Mouse (Mus musculus) cerebellum, postnatal 4 days (tissue): Measurements from ENCODE around the gene Cmip.
A peak's percentile ranks its signal among the peaks of the same experiment; 100 is the strongest.

Experiments
- DNase-seq, 2 experiments: peaks; one replicate each; pipeline ENCODE4 v3.0.0; 2022; ENCODE audit warnings: low spot score in 2 of 2, mixed read lengths in 1 of 2

Gene Cmip

DNA sequence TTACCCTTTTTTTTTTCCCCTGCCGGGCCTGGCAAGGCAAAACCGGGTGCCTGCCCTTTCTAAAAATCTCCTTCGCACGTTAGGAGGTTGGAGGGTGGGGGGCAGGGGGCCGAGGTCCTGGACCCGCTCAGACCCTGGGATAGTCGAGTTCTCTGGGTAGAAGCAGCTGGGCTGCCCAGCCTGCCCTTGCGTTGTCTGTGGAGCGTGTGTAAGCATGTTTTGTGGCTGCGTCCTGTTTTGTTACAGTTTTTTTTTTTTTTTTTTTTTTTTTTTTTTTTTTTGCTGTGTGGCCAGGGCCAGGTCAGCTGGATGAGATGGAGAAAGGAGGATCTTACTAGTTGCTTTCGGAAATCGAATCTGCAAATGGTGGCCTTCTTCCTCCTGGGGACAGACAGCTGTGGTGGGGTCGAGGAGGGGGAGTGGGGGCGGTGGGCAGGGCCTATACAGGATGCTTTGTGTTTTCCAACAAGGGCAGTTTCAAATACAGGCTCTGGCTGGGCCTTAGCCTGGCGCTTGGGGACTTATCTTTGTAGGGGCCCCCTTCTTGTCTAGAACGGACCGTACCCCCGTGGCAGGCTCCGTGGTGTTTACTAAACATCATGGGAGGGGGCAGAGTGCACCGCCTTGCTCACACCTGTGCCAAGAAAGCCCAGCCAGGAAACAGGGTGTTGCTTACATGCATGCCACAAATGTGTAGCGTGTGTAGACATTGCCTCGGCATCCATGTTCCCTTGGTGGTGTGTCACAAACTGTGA is 1.1 kb downstream of the Cmip start:
- DNase-seq: peak in 1 of 2 experiments; percentile 14

DNA sequence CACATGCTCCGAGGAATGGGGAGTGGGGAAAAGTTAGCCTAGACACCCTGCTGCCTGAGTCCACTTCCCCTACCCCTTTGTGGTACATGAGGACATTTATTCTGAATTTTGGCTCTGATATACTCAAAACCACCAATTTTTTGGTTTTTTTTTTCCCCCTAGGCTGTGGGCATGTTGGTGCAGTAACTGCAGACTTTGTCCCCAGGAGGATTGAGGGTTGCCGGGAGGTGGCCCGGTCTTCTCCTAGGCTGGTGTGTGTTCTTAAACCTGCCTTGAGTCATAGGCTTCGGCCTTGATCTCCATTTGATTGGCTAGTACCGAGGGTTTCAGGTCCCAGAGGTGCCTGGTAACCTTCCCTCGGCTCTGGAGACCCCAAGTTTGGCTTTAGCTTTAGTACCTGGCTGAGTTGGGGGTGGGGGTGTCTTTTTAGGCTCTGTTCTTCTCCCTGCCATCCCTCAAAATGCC is 1.7 kb downstream of the Cmip start:
- DNase-seq: no peak

DNA sequence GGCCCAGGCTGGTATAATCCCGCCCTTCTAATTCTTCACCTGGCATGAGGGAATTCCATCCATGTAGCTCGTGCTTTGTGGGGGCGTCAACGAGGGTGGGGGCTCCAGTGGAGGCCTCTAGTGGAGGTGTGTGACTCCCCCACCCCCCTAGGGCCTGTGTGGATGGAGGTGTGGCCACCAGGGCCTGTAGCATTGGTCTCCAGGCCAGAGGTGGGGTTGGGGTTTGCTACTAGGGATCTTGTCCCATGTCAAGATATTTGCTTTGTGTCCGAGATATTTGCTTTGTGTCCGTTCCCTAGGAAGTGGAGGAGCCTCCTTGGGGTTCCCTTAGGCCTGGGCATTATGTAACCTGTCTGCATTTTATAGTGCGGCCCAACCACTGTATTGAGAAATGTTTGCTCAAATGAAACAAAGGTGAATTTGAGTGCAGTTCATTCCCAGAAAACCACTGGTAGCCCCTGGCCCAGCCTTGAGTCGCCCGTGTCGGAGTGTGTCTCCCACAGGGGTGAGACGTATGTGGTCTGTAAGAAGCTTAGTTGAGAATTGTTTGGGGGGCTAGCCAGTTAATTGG is 2.7 kb downstream of the Cmip start:
- DNase-seq: no peak

DNA sequence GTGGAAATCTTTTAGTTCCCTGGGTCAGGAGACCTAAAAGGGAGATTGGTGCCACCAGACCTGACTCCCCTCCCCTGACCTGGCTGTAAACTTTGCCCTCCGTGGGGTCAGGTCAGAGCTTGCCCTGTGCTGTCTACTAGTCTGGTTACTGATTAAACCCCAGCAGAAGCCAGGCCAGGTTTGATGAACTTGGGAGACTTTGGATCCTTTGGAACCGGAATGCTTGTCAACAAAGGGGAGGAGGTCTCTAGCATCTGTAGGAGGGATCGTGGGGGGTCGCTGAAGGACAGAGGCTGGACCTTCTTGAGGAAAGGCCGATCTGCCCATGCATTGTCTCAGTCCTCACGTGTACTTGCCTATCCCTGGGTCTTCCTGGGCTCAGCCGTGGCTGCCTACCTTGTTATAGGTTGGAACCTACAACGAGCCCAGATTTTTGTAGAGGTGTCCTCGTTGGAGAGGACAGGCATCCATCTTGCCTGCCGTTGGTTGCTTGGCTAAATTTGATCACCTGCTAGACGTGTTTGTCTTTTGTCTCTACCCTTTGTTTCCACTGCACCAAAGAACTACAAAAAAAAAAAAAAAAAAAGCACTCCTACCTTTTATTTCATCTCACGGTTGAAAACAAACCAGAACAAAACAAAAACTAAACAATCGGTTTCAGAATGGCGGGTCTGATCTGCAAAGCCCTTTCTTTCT is 3.5 kb downstream of the Cmip start:
- no peak for DNase-seq

DNA sequence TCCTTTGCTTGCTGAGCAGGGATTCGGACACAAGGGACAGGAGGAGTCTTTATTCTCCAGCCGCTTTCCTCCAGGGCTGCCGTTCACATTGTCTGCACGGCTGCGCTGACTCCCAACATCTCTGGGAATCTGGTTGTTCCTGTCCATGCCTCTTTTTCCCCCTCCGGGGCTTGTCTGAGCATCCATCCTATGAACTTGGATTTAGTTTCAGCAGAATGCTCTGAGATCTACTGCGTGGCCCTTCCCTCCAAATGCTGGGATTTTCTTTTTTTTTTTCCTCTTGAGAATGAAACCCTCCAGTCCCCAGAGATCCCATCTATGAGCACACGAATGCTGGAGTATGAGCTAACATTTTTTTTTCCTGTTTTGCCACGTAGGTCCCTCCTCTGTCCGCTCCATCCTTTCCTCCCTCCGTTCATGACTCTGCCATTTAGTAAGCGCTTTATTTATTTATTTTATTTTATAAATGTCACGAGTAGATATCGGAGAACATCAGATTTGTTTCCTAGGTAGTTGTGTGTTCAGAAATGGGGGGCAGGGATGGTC is 4.1 kb downstream of the Cmip start:
- DNase-seq: no peak

DNA sequence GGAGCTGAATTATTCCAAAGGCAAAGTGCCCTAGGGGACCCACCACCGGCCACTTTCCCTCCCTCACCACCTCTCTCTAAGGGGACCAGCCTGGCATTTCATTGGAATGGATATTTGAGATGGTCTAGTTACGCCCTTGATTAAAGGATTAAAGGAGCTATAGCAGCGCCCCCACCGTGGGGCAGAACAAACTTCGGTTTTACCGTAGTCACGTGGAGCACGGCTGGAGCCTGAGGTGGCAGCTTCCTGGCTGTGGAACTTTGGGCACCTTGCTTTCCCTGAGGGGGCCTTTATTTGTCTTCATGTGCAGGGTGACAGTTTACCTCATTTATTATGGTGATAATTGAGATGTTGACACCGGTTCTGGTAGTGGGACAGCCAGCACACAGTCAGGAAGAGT is 4.8 kb downstream of the Cmip start:
- no peak for DNase-seq

DNA sequence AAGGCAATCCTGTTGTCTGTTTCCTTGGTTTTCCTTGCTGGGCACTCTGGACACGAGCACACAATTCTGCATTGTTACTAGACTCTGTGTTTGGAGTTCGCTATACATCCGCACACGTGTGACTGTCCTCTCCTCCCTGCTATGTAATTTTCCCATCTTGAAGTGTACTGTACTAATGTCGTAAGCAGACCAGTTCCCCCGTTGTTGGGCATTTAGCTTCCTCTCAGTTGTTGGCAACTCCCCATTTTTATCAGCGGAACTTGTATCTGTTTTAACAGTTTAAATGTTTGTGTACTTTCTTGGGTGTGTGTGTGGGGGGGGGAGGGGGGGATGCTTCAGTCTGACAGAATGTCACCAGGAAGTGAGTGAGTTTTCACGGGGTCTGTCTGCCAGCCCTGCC is 5.8 kb downstream of the Cmip start:
- no peak for DNase-seq

DNA sequence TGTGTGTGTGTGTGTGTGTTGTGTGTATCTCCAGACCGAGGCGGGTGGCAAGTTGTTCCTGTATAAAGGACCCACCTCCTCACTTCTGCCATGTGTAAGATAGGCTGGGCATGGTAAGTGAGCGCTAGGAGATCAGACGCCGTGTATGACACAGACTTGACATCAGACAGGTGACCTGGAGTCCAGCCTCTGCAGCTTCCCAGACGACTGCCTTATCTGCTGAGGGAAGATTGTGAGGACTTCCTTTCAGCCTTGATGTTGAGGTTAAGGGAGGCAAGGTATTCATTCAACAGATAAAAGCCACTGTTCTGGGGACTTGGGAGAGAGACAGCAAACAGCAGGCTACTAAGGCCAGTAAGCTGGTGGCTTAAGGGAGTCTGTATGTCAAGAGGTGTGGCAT is 6.6 kb downstream of the Cmip start:
- DNase-seq: no peak

DNA sequence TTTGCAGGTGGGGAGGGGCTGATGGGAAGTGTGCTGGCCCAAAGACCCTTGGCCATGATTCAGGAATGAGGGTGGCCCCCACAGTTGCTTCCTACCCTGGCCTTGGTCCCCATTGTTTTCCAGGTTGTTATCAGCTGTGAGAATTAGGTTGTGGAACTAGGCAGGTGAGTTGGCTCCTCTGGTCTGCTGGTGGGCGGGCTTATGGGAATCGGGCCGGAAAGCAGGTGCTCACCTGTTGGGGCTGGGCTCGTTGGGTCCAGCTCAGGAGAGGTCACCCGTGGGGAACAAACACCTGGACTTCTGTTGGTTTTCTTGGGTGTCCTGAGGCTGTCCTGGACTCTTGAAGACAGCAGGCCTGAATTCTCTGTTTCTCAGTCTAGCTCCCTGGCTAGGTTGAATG is 8.2 kb downstream of the Cmip start:
- DNase-seq: no peak

DNA sequence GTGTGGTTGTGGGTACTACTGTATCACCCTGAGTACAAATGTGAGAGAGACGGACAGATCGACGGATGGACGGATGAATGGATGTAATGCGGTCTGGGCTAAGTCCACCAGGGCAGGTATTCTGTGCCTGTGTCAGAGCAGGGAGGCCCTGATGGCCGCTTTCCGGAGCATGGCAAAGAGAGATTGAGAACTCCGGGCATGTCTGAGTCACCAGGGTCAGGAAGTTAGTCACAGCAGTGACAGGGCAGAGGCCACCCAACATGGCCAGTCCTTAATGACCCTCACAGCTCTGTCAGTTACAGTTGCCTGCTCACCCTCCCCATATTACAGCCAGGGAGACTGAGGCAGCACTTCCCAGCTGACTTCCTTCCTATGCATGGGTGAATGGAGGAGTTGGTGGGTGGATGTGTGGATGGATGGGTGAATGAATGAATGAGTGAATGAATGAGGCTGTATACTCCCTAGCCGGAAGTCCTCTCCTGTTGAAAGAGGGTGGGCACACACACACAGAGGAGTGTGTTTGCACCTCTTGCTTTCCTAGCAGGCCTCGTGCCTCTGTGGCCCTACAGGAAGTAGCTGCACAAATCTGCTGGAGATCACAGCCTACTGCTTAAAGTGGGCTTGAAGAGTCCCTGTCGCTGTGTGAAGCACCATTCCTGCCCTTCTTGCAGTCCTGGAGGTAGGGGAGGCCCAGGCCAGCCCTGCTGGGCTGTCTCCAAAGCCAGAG is 10.7 kb downstream of the Cmip start:
- no peak for DNase-seq

DNA sequence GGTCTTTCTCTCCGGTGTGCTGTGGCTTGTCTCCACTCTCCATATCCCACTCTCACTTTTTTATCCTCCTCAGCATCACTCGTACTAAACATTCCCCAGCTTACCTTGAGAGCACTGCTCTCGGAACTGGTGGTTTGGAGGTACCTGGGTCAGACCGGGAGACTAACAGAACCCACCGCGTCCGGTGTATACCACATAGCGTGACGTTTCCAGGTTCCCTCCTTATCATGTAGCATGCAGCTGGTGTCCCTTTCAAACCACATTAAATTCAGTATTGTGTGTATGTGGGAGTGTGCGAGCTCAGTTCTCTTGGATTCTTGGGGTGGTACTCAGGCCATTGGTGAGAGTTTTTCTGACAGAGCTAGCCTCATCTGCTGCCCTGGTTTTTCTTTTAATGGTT is 21.4 kb downstream of the Cmip start:
- DNase-seq: no peak

DNA sequence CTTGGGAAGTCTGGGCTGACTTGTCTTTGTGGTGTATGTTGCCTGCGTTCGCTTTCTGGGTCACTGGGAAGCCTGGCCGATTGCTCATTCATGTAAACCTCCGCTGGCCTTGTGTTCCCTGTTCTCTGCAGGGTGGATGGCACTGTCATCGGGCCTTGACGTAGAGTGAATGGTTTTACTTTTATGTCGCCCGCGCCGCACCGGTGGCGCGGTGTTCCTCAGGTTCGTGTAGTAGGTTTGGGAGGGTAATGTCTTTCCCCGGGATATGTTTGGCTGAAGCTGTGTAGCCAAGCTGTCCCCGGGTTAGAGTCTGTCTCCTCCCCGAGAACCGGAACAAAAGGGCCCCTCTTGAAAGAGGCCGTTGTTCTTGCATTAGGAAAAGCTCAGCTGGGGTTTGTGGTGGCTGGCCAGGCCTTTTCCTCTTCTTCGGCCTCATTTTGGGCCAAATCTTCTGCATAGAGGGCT is 21.8 kb downstream of the Cmip start:
- DNase-seq: peak in 1 of 2 experiments; percentile 38

DNA sequence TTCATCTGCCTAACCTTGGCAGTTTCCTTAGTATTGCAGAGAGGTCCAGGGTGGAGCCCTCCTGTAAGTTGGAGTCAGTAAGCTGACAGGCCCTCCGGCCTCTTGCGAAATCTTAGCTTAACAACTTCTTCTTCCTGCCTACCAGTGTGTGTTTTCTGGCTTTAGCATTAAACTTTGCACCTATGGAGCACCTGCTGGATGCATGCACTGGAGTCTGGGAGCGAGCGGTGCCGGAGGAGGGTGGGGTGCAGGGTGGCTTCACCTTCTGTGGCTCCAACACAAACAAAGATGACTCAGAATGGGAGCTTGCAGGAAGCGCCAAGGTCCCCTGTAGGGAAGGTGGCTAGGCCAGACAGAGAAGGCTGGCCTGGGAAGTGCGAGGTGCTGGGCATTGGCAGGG is 23.6 kb downstream of the Cmip start:
- no peak for DNase-seq

DNA sequence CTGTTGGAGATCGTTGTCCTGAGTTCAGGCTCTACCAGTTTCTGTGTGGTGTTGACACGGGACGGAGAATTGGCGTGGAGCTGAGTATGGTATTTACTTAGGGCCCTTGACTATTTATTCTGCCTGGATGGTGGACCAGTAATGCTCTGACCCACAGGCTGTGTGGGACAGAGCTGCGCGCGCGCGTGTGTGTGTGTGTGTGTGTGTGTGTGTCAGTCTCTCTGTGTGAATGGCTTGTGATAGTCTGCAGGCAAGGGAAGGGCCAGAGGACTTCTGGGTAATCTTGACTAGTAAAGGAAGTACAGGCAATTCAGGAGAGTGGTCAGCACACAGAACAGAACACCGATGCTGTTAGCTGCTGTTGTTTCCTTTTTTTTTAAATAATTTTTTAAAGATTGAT is 24.8 kb downstream of the Cmip start:
- DNase-seq: no peak

DNA sequence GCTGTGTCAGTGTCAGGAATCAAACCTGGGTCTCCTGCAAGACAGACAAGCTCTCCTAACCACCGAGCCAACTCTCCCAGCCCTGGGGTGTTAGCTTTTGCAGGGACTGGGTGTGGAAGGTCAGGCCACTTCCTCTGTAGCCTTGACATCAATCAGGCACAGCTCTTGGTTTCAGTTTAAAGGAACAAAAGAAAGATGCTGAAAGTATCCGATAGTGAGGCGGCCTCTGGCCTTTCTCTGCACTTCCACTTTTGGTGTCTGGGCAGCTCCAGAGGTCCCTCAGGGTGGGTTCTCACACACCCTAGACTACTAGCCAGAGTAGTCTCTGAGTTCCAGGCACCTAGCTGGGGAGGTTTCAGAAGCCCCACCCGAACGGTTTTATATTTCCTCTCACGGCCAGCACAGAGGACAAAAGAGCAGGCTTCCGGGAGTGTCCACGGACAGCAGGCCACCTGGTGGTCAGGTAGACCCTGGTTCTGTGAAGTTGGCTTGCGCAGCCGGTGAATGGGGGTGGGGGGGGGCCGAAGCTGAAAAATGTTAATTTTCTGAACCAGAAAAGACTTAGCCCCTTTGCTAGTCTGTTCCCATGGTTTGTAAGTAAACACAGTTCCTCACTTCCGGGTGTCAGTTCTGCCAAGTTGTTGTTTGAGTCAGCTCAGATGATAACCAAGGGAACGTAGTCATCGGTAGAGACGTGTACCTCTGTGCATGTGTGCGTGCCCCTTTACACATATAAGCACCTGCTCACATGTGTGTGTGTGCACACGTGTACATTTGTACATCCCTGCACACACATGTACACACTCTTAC is 25.5 kb downstream of the Cmip start:
- no peak for DNase-seq

DNA sequence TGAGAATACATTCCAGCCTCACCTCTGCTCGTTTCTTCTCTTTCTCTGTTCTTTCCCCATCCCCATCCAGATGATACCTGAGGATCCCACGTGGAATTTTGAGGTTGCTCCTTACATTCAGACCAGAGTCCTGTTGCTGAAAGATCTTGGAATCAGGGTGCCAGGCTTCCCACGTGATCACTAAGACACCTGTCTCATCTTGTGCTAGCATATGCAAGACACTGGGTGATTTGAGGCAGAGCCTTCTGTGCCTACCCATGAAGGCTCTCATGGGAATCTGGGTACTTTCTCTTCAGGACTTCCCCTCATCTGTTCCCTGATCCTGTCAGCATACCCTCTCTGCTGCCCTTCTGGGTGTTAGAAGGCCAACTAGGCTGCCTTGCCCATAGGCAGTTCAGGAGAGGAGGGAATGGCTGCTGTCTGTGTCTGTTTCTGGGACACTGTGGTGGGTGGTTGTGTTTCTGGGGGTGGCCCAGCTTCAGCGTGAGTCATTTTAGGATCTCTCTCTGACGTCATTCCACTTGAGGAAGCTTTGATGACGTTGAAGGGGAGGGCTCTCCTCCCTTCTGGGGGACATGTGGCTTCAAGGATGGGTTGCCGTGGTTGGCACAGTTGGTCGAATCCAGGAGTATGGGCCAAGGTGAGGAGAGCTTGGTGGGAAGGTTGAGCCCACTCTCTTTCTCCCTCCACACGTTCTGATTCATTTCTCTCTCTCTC is 28.1 kb downstream of the Cmip start:
- DNase-seq: no peak

DNA sequence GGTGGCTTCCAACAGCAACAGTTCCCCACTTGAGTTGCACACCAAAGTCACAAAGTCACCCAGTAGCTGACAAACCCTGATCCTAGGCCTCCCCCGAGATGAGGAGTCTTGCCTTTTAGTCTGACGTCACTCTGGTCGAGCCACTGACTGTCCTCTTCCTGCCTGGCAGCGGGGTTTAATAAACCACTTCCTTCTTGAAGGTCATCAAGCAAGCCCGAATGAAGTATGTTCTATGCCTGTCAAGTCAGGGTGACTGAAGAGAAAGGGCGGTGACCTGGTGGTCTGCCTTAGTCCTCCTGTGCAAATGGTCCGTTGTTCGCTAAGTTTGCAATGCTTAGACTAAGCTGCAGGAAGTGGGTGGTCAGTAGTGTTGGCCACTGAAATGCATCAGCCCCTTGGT is 31.1 kb downstream of the Cmip start:
- DNase-seq: no peak

DNA sequence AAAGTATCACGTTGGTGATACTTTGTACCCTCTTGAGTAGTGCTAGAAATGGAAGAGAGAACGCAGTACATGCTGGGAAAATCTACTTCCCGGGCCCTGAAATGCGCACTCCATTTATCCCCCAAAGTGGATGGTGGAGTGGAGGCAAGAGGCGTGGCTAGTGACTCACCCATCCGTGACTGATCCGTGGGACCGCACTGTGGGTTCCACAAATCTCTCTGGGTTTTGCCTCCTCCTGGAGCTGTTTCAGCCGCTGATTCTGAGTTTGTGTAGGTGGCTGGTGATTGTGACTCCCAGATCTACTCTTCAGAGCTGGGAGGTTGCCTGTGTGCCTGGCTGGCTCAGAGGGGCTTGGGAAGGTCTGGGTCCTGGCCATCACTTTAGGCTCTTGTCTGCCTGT is 32.2 kb downstream of the Cmip start:
- no peak for DNase-seq

DNA sequence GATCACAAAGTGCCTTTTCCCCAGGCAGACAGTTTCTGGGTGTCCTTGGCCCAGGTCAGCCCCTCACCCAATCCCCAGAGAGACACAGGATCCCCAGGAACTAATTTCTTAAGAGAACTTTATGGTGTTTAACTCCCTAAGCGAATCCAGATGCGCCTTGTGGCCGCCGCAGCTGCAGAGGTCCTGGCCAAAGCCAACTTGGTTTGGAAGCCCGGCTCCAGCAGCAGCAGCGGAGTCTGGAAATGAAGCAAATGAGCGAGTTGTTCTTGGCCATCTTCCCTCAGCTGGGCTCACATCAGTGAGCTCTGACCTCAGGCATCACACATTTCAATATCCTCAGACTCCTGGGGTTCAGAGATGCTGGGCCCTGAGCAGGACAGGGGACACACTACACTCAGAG is 33.6 kb downstream of the Cmip start:
- DNase-seq: no peak

DNA sequence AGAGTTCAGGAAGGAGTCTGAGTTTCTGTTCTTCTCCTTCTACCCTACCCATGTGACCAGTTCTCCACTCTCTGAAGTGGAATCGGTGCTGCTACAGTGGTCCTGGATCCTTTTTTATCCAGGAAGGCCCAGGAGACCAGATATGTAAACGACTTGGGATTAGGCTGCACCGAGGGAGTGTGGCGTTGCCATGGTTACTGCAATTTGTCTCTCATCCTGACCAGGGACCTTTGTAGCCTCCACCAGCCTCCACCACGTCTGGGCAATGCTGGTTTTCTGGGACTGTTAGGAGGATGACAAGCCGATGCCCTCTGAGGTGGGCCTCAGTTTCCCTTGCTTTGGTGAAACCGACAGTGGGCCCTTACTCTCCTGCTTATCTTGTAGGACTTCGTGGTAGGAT is 35.4 kb downstream of the Cmip start:
- no peak for DNase-seq

DNA sequence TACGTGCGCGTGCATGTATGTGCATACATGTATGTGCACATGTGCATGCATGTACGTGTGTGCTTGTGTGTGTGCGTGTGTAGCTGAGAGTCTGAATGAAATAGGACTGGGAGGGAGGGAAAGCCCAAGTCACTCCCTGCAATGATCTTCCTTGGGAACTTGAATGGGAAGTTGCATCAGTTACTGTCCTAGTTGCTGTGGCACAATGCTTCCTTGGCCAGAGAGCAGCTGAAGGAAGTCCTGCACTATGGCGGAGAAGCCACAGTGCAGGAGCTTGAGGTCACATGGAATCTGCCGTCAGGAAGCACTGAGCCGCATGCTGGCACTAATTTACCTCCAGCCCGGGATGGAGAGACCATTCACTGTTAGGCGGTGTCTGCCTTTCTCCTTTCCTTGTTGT is 37.9 kb downstream of the Cmip start:
- DNase-seq: no peak
